Mouse (Mus musculus) spleen, adult 2 months (tissue): ENCODE results near the gene Capn7.

Source experiments
- CTCF ChIP-seq: fragments of 200-500 bp; IDR thresholded peaks from 2 replicates; pipeline ENCODE4 v1.5.1; 2011; ENCODE audit warnings: mild to moderate bottlenecking, inconsistent platforms; ENCODE audit not compliant: insufficient read depth, insufficient read length, insufficient replicate concordance; ENCODE audit errors: extremely low read depth
- POLR2A ChIP-seq: fragments of 200-500 bp; IDR thresholded peaks from 2 replicates; pipeline ENCODE4 v1.6.1; 2011; ENCODE audit warnings: low read depth, low read length, inconsistent platforms

- TF ChIP-seq CTCF, result no peak
- no peak for TF ChIP-seq POLR2A
Measured at GRCm38 (mm10) chr14:31324851-31325250, 11.6 kb upstream of the Capn7 start.
